Mouse (Mus musculus) adrenal gland, adult (tissue): ENCODE data around the gene Pkp4.
A peak's percentile ranks its signal among the peaks of the same experiment; 100 is the strongest.
"Not testable (repeated sequence)": the region's sequence is repeated elsewhere in the genome, so short reads cannot be mapped to it uniquely, and the experiment has no call there.

Experiments
- DNase-seq, 2 experiments: peaks; one replicate each; pipeline ENCODE4 v3.0.0; 2022 to 2023; ENCODE audit warnings: low spot score in 1 of 2; ENCODE audit not compliant: inconsistent age in 2 of 2

Gene Pkp4

GRCm38 (mm10) chr2:59378096-59378495 lies 217.4 kb downstream of the Pkp4 start:
- no peak for DNase-seq

DNA sequence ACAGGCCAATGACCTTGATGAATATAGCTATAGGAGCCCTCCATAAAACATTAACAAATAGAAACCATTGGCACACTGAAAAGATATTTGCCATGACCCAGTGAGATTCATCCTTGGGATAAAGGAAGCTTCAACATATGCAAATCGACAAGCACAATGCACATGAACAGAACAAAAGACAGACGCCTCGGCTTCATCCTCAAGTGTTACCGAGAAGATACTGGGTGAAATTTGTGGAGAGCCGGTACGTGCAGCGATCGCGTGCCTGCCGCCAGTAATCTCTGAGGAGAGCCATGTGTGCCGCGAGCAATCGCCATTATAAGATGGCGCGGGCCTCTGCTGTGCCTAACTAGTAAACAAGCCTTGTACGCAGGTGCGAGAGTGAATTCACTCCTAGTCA lies 218.2 kb downstream of the Pkp4 start:
- not testable (repeated sequence) for DNase-seq

GRCm38 (mm10) chr2:59383231-59383630 lies 222.6 kb downstream of the Pkp4 start:
- DNase-seq = no peak

GRCm38 (mm10) chr2:59383852-59384776 lies 223.5 kb downstream of the Pkp4 start:
- DNase-seq = no peak

DNA sequence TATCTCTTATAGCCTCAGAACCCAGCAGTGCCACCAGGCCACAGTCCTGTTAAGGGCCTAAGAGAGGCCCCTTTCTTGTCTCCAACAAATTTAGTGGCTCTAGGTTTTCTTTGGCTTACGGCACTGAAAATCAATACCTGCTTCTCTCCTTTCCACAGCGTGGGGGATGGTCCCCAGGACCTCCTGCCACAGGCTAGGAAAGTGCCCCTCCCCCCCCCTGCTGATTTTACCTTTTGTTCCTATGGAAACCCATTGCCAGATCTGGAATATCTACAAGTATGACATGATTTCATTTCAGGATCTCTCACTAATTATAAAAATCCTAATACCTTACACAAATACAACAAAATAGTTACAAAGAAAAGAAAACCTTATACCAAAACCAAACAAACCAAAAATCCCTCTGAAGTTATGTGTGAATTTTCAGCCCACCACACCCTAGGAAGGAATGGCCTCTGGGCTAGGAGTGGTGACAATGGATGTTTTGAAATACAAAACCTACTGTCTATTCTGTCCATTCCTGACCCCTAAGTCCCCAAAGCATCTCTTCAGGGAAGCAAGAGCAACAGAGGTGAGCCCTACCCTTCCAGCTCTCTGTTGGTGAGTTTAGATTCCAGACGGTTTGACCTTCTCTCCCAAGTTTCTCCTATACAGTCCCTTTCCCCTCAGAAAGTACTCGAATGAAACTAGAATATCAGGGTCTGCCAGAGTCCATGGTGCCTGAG lies 224.7 kb downstream of the Pkp4 start:
- no peak for DNase-seq

DNA sequence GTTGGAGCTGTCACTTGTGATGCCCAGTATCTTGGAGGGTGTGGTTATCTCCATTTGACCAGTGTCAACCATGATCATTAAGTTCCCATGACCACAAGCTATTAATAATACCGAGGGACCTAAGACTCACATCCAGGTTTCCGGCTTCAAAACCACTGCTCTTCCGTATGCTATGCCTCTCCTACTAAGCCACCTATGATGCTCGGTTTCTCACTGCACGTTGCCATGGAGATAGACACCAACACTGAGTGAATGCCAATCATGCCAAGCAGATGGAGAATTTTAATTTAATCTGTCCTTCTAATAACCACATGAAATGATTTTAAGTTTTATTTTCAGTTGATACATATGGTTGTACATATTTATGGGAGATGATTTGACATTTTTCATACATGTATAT lies 229.3 kb downstream of the Pkp4 start:
- DNase-seq = no peak

DNA sequence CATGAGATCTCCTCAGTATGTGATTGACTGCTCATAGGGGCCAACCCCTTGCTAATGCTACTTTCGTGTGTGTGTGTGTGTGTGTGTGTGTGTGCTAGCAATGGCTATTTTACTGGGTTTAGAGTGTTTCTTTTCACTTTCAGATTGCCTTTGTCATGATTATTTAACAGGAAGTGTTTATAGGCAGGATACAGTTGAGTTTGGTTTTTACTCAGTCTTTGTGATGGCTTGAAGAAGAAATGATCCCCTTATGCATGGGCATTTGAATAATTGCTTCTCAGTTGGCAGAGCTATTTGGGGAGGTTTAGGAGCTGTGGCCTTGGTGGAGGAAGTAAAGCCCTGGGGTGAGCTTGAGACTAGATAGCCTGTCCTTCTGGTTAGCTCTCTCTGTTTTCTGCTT lies 232.5 kb downstream of the Pkp4 start:
- DNase-seq = no peak

DNA sequence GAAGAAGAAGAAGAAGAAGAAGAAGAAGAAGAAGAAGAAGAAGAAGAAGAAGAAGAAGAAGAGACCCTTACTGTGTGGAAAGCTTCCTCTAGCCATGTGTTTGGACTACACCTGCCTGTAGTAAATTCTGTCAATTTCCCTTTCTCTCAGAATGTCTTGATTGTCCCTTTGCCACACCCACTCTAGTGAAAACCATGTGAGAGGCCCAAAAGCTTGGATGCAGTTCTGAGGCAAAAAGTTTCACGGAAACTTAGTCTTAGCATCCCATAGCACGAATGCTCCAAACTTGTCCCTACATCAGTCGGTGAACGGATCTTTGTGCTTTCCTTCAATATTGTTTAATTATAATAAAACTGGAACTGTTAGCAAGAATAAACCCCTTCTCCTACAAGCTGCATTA lies 234.0 kb downstream of the Pkp4 start:
- DNase-seq = no peak

GRCm38 (mm10) chr2:59395160-59395650 lies 234.6 kb downstream of the Pkp4 start:
- DNase-seq = not testable (repeated sequence)

- DNase-seq = no peak
These were observed 235.9 kb downstream of the Pkp4 start for GRCm38 (mm10) chr2:59396555-59396954.

GRCm38 (mm10) chr2:59397531-59397930 lies 236.9 kb downstream of the Pkp4 start:
- DNase-seq = no peak

DNA sequence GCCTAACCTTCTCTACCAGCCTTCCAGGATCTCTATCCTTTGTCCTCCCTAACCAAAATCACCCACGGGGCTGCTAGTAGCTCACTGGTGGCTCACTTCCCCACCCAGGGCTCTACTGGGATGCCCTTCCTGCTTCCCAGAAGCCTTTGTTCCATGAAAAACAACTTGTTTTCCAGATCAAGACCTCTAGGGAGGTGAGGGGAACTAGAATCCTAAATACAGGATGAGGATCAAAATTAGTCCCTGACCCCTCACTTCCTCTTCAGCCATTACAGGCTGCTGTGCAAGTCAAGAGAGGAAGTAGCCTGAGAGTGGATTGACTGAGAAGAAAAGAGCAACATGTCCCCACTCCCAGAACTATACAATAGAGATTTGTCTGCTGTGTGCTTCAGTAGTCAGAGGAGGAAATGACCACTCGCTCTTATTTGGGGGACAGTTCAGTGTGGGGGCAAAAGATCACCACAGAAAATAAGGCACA lies 240.3 kb downstream of the Pkp4 start:
- peak; percentile 18 to 57 for DNase-seq

GRCm38 (mm10) chr2:59401841-59402461 lies 241.3 kb downstream of the Pkp4 start:
- peak; percentile 57 to 71 for DNase-seq

DNA sequence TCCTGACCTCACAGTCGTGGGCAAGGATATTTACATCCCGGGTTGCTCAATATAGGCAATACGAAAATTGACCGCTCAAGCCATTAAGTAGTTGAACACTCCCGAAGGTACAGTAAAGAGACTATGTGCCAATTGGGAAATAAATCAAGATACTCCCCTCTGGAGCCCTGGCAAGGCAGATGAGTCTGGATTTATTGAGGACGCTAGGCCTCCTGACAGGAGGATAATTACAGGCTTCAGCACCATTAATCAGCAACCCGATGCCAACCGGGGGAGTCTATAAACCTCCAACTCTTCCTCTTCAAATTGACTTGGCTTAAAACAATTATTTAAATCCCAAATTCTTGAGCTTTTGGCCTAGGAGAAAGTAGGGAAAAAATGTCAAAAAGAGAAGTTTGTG lies 243.4 kb downstream of the Pkp4 start:
- no peak for DNase-seq
